Mouse (Mus musculus): ENCODE measurements at regions not wholly inside any gene's neighbourhood (a gene's known extent, or its start where the extent isn't known, plus 50 kb on each side); places are given as distances from the start of the nearest gene placed in this dataset.

DNA sequence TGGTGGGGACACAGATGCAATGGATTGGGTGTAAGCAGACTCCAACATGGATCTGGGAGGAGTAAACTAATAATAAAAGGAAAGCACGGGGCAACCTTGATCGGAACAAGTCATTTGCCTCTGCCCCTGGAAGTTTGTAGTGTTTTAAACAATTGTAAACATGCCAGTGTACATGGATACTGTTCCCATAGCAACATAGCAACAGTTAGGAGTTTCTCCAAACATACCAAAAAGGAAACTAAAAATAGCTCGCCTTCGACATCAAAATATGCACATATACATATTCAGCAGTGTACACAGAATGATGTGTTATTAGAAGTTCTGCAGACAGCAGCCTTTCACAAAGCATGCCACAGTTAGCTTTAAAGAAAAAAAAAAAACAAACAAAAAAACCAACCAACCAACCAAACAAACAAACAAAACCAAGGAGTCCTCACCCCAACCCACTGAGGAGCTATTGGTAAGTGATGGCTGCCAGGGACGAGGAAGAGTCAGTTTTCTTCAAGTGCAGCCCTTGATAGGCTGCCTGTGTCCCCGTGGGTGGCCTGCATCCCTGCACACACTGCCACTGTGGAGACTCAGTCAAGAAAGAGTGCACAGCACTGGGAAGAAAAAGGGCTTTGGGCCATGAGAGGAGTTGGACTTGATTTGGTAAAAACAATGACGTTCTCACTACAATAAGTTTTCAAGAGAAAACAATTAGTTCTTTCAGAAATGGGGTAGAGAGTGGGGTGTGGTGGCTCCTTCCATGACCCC is 54.8 kb upstream of the Peli1 start:
- DNase-seq (ENCODE audit: low spot score), result no peak

GRCm38 (mm10) chr11:21037267-21037906 is 53.7 kb upstream of the Peli1 start:
- DNase-seq (ENCODE audit: low spot score), result no peak

DNA sequence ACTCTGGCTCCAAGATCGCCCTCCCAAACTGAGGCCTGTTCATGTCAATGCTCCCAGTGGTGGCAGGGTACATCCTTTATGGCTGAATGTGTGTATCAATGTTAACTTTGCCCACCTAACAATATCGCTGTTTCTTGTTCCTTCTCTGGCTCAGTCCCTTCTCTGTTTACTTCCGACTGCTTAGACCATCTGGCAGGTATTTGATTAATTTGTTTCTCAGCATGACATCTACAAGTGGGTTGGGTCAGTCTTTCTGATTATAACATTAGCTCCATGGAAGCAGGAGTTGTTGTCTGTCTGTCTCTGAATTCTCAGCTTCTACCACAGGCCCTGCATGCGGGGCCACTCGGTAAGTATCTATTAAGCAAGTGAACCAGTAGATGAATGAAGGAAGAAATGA is 49.9 kb upstream of the Peli1 start:
- DNase-seq (ENCODE audit: low spot score), result no peak
